Mouse (Mus musculus) hindbrain, embryonic 11.5 days (tissue): Measurements from ENCODE around the gene Ckmt2. TPM values are rescaled to one million over a fixed set of nuclear protein-coding genes. Genes with fewer than 3 reads are reported as not detected.

Experiments
- polyA plus RNA-seq: library from polyadenylated mRNA; unstranded; fragments of >200 nt; fragmentation: Nextera tagmentation; extraction: Ambion mirVana; gene quantifications from 2 replicates; pipeline ENCODE4 v1.2.1, GENCODE M21; 2014

Ckmt2 gene
- polyA plus RNA-seq, 1 experiment from 2014 or later: not detected

Other genes with a start within 250 kb of the Ckmt2 start
- 0.11 TPM in 1 of 2 replicates, not detected in the other for gene Acot12, start 135.4 kb downstream of the Ckmt2 start, polyA plus RNA-seq
- 27.3 and 31.7 TPM in 2 replicates for gene Zcchc9, start 69.2 kb downstream of the Ckmt2 start, polyA plus RNA-seq